Mouse (Mus musculus) heart, postnatal 0 days (tissue): ENCODE measurements around the gene Spg20. TPM values are rescaled to one million over a fixed set of nuclear protein-coding genes. Genes with fewer than 3 reads are reported as not detected.

ENCODE experiments used
- ATAC-seq: fragments of 200-750 bp; cut with Nextera tagmentation; 2 replicates; pipeline ENCODE4 v1.8.0; 2017; ENCODE audit warnings: low read depth, moderate number of reproducible peaks, moderate library complexity; ENCODE audit not compliant: insufficient read depth
- DNase-seq: peaks from one replicate; pipeline ENCODE4 v3.0.0-alpha.2; 2016; ENCODE audit warnings: low spot score
- H3K27ac ChIP-seq: fragments of 300-500 bp; sonication (generic); 2 replicates; pipeline ENCODE4 v1.5.1; 2014; ENCODE audit warnings: low read depth, mild to moderate bottlenecking
- H3K27me3 ChIP-seq: fragments of 300-500 bp; sonication (generic); 2 replicates; pipeline ENCODE4 v1.6.1; 2014; ENCODE audit warnings: low read length, mixed read lengths; ENCODE audit not compliant: control insufficient read depth, insufficient read depth
- H3K36me3 ChIP-seq: fragments of 300-500 bp; sonication (generic); replicated peaks from 2 replicates; pipeline ENCODE4 v1.6.1; 2014; ENCODE audit warnings: low read length, mixed read lengths; ENCODE audit not compliant: control insufficient read depth, insufficient read depth
- H3K4me1 ChIP-seq: fragments of 300-500 bp; sonication (generic); 2 replicates; pipeline ENCODE4 v1.6.1; 2014; ENCODE audit warnings: antibody characterized with exemption; ENCODE audit not compliant: control insufficient read depth, insufficient read depth
- H3K4me2 ChIP-seq: fragments of 300-500 bp; sonication (generic); 2 replicates; pipeline ENCODE4 v1.6.1; 2014; ENCODE audit warnings: low read depth, mild to moderate bottlenecking, low read length, moderate library complexity
- H3K4me3 ChIP-seq: fragments of 300-500 bp; sonication (generic); 2 replicates; pipeline ENCODE4 v1.5.1; 2014; ENCODE audit warnings: low read depth, low read length
- H3K9ac ChIP-seq: fragments of 300-500 bp; sonication (generic); replicated peaks from 2 replicates; pipeline ENCODE4 v1.6.1; 2014; ENCODE audit warnings: low read depth, low read length, mixed read lengths
- H3K9me3 ChIP-seq: fragments of 300-500 bp; sonication (generic); replicated peaks from 2 replicates; pipeline ENCODE4 v1.6.1; 2016; ENCODE audit warnings: low read length; ENCODE audit not compliant: control insufficient read depth
- CTCF ChIP-seq: IDR thresholded peaks from 2 replicates; pipeline ENCODE4 v1.5.1; 2016; ENCODE audit warnings: antibody characterized with exemption, control low read depth, low read depth
- EP300 ChIP-seq: IDR thresholded peaks from 2 replicates; pipeline ENCODE4 v1.6.1; 2016; ENCODE audit warnings: antibody characterized with exemption, low read depth
- WGBS: fragments of 180-500 bp; shearing (Covaris S2); extraction: QIAGEN DNeasy Blood & Tissue Kit; methylation state at CpG from one replicate; pipeline ENCODE4 v1.1.7; 2014; 5-methylcytosine and 5-hydroxymethylcytosine counted together
- polyA plus RNA-seq: library from polyadenylated mRNA; unstranded; fragments of >200 nt; fragmentation: Nextera tagmentation; extraction: Ambion mirVana; gene quantifications from 2 replicates; pipeline ENCODE4 v1.2.1, GENCODE M21; 2015
- total RNA-seq: library from RNA; depleted of rRNA; stranded (reverse); fragments of >200 nt; gene quantifications from 2 replicates; pipeline ENCODE4 v1.2.3, GENCODE M21; 2014; ENCODE audit warnings: low replicate concordance

Spg20 gene
- total and polyA plus RNA-seq, 2 experiments from 2014 or later, result 20.6 to 20.7 TPM

DNA sequence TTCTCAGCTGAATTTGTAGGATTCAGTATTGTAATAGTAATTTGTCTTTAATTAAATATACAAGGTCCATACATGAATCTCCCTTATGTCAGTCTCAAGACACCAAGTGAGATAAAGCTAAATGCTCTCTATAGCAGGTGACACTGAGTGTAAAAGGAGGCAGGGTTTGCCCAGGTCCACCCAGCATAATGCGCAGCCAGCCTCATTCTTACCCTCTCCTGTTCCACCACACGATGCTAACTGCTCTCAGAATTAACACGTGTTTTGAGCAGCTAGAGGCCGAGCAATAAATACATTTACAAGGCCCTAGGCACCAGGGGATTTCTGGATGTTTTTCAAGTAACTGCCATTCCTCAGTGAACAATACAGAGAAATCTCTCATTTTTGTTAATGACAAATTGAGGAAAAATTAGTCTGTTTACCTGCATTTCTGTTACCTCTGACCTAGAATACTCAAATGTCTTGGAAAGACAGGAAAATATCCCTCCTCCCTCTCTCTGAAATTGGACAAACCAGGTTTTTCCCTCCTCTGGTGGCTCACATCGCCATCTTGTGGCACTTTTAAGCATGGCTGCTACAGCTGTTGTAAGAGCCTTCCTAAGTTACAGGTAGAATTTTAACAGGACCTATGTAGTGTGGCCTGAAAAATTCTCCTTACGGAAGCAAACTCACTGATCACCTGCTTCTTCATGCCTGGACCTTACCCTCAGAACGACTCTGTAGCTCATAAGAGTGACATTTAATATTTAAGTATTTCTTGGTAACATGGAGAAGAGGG is 39.9 kb downstream of the Spg20 start:
- ATAC-seq (no peak), DNase-seq (peak; percentile 37)
- H3K27ac ChIP-seq, result no peak overlapping the region
- WGBS, result 37% methylated on average over 7 of the region's 7 CpGs
- no peaks in the 10 kb centered on the region for H3K27me3 ChIP-seq
- TF ChIP-seq EP300, result no peak
- peak; percentile 78 for TF ChIP-seq CTCF
- no peak overlapping the region for H3K4me2 ChIP-seq
- H3K36me3 ChIP-seq, result no peaks in the 10 kb centered on the region
- H3K9me3 ChIP-seq, result no peaks in the 10 kb centered on the region
- H3K9ac ChIP-seq, result no peak overlapping the region
- H3K4me3 ChIP-seq, result no peak overlapping the region
- H3K4me1 ChIP-seq, result no peaks in the 10 kb centered on the region

DNA sequence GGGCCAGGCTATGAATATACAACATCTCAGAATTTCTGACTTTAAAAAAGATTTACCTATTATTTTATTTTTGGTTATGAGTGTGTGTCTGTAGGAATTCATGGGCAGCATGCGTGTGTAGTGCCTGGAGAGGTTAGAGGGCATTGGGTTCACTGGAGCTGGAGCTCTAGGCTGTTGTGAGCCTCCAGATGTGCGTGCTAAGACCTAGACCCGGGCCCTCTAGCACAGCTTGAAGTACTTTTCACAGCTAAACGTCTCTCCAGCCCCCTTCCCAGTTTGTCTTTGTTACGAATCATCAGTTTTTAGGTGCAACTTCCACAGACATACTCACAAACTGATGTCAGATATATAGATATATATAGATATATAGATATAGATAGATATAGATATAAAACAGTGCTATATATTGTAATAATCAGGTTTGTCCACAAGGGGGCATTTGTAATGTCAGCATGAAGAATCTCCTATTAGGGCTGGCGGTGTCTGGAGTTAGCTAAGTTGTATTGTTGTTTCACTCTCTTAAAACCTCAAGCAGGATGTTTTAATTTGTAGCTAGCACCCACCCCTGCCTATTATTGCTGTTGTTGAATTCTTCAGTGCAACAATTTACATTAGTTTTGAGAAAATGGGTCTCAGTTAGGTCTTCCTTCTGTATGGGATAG is 40.9 kb downstream of the Spg20 start:
- H3K9me3 ChIP-seq, result no peaks in the 10 kb centered on the region
- no peak for TF ChIP-seq EP300
- TF ChIP-seq CTCF, result peak; percentile 52
- no peak for ATAC-seq
- no peak overlapping the region for H3K4me3 ChIP-seq
- H3K9ac ChIP-seq, result no peak overlapping the region
- no peaks in the 10 kb centered on the region for H3K27me3 ChIP-seq
- no peak overlapping the region for H3K4me2 ChIP-seq
- 67% methylated on average over 6 of the region's 6 CpGs for WGBS
- no peak overlapping the region for H3K27ac ChIP-seq
- DNase-seq, result peak; percentile 56
- H3K36me3 ChIP-seq, result no peaks in the 10 kb centered on the region
- H3K4me1 ChIP-seq, result no peaks in the 10 kb centered on the region

DNA sequence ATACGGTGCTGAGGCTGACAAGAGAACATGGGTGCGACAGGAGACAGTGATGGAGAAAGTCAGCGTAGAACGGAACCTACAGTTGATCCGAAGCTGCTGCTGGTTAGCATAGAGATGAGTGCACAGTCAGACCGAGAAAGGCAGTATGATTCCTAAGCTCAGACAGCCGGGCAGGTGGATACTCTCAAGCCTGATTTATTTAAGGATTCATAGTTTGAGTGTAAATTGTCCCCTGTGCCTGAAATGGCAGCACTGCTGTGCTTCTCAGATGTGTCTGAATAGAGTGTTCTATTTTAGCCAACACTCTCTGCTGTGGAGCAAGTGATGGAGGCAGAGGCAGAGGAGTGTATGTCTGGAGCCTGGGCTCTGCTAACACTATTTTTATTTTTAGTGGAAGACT is 42.3 kb downstream of the Spg20 start:
- ATAC-seq (no peak), DNase-seq (no peak)
- no peaks in the 10 kb centered on the region for H3K36me3 ChIP-seq
- H3K4me2 ChIP-seq, result no peak overlapping the region
- TF ChIP-seq CTCF (no peak), EP300 (no peak)
- no peak overlapping the region for H3K9ac ChIP-seq
- no peaks in the 10 kb centered on the region for H3K27me3 ChIP-seq
- WGBS, result 76% methylated on average over 7 of the region's 7 CpGs
- no peak overlapping the region for H3K27ac ChIP-seq
- no peak overlapping the region for H3K4me3 ChIP-seq
- no peaks in the 10 kb centered on the region for H3K9me3 ChIP-seq
- no peaks in the 10 kb centered on the region for H3K4me1 ChIP-seq

DNA sequence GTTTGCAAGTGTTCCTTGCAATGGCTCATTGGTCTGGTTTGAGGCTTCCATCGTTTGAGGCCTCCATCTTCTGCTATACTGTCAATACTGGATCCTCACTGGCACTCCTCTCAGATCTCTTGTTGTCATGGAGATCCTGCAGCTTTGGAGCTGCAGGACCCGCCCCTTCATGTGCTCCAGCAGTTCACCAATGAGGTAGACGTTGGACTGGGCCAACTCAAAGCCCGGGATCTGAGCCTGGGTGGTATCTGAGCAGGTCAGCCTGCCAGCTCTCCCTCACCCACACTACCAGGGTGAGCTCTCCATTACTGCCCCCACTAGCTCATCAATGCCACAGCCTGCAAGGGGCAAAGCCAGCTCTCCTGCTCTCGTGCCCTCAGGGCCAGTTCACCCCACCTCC is 45.5 kb downstream of the Spg20 start:
- Histone ChIP-seq H3K4me1 (no peaks in the 10 kb centered on the region), H3K36me3 (no peaks in the 10 kb centered on the region), H3K27me3 (no peaks in the 10 kb centered on the region), H3K27ac (no peak overlapping the region), H3K4me2 (no peak overlapping the region), H3K9me3 (no peaks in the 10 kb centered on the region), H3K4me3 (no peak overlapping the region), H3K9ac (no peak overlapping the region)
- WGBS, result 67% methylated on average over 5 of the region's 5 CpGs
- DNase-seq (no peak), ATAC-seq (no peak)
- TF ChIP-seq CTCF, result no peak
- TF ChIP-seq EP300, result no peak

DNA sequence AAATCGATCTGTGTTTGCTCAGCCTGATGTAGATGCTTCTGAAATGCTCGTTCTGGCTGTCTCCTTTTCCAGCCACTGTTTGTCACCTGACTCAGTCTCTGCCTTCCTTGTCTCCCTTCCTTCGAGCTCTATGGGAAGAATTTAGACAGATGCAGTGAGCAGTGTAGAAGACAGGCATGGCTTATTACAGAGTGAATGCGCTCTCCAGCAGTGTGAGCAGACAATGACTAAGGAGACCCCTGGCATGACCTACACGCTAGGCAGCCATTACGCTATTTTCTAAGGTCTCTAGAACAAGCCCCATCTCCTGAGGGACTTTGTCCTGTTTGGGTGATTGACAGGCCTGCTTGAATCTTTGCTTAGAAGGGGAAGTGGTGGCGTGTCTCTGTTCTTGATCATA is 49.2 kb downstream of the Spg20 start:
- Histone ChIP-seq H3K9me3 (no peaks in the 10 kb centered on the region), H3K27me3 (no peaks in the 10 kb centered on the region), H3K4me2 (no peak overlapping the region), H3K9ac (no peak overlapping the region), H3K27ac (no peak overlapping the region), H3K4me1 (no peaks in the 10 kb centered on the region), H3K36me3 (no peaks in the 10 kb centered on the region), H3K4me3 (no peak overlapping the region)
- ATAC-seq, result no peak
- TF ChIP-seq CTCF, result no peak
- no peak for TF ChIP-seq EP300
- no peak for DNase-seq
- 73% methylated on average over 7 of the region's 7 CpGs for WGBS

DNA sequence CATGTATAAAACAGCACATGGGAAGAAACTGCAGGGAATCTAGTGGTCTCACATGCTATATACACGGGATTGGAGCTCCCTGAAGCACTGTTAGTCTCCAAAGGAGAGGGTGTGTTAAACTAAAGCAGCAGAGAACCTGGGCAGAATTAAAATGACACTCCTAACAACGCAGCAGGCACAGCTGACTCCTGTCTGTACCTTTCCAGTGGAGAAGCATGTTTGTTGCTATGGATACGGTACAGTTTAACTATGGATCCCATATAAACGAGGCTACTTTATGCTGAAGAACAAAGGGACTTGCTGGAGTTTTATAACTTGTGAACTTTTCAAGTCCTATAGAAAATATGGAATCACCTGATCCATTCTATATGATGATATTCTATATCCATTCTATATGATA is 51.6 kb downstream of the Spg20 start:
- Histone ChIP-seq H3K27me3 (no peaks in the 10 kb centered on the region), H3K36me3 (no peaks in the 10 kb centered on the region), H3K4me2 (no peak overlapping the region), H3K9ac (no peak overlapping the region), H3K4me1 (no peaks in the 10 kb centered on the region), H3K9me3 (no peaks in the 10 kb centered on the region), H3K4me3 (no peak overlapping the region), H3K27ac (no peak overlapping the region)
- WGBS, result 72% methylated on average over 4 of the region's 4 CpGs
- ATAC-seq (no peak), DNase-seq (no peak)
- TF ChIP-seq EP300 (no peak), CTCF (no peak)
